Mouse (Mus musculus) kidney, embryonic 14.5 days (tissue): ENCODE results near the gene Phlpp2. TPM values are rescaled to one million over a fixed set of nuclear protein-coding genes. Genes with fewer than 3 reads are reported as not detected.

Experiments
- ATAC-seq: fragments of 200-750 bp; cut with Nextera tagmentation; 2 replicates; pipeline ENCODE4 v1.8.0; 2017; ENCODE audit warnings: moderate number of reproducible peaks, mild to moderate bottlenecking, moderate TSS enrichment, moderate library complexity; ENCODE audit not compliant: low FRiP score, low TSS enrichment
- H3K27ac ChIP-seq: fragments of 300-500 bp; sonication (generic); 2 replicates; pipeline ENCODE4 v1.5.1; 2014; ENCODE audit warnings: low read depth, mild to moderate bottlenecking, low read length, moderate library complexity, mixed read lengths
- H3K27me3 ChIP-seq: fragments of 300-500 bp; sonication (generic); 2 replicates; pipeline ENCODE4 v1.6.1; 2014; ENCODE audit warnings: mild to moderate bottlenecking, low read length; ENCODE audit not compliant: control insufficient read depth, insufficient read depth
- H3K36me3 ChIP-seq: fragments of 300-500 bp; sonication (generic); 2 replicates; pipeline ENCODE4 v1.6.1; 2014; ENCODE audit warnings: low read length, mixed read lengths; ENCODE audit not compliant: control insufficient read depth, insufficient read depth
- H3K4me1 ChIP-seq: fragments of 300-500 bp; sonication (generic); 2 replicates; pipeline ENCODE4 v1.6.1; 2014; ENCODE audit warnings: low read length, mixed read lengths; ENCODE audit not compliant: control insufficient read depth, insufficient read depth
- H3K4me2 ChIP-seq: fragments of 300-500 bp; sonication (generic); replicated peaks from 2 replicates; pipeline ENCODE4 v1.6.1; 2014; ENCODE audit warnings: low read depth, mild to moderate bottlenecking, low read length
- H3K4me3 ChIP-seq: fragments of 300-500 bp; sonication (generic); 2 replicates; pipeline ENCODE4 v1.5.1; 2014; ENCODE audit warnings: mild to moderate bottlenecking, low read length
- H3K9ac ChIP-seq: fragments of 300-500 bp; sonication (generic); 2 replicates; pipeline ENCODE4 v1.6.1; 2014; ENCODE audit warnings: low read depth, mild to moderate bottlenecking, low read length, moderate library complexity
- H3K9me3 ChIP-seq: fragments of 300-500 bp; sonication (generic); 2 replicates; pipeline ENCODE4 v1.6.1; 2016; ENCODE audit warnings: low read length; ENCODE audit not compliant: control insufficient read depth
- WGBS: fragments of 180-500 bp; shearing (Covaris S2); extraction: QIAGEN DNeasy Blood & Tissue Kit; methylation state at CpG from one replicate; pipeline ENCODE4 v1.1.7; 2014; 5-methylcytosine and 5-hydroxymethylcytosine counted together
- polyA plus RNA-seq: library from polyadenylated mRNA; unstranded; fragments of >200 nt; fragmentation: Nextera tagmentation; extraction: Ambion mirVana; gene quantifications from 2 replicates; pipeline ENCODE4 v1.2.1, GENCODE M21; 2014

Phlpp2 gene
- polyA plus RNA-seq, 1 experiment from 2014 or later = 4.3 TPM

GRCm38 (mm10) chr8:109989151-109989550 is 120.8 kb downstream of the Phlpp2 start:
- Histone ChIP-seq H3K27ac (no peak overlapping the region), H3K36me3 (no peaks in the 10 kb centered on the region), H3K27me3 (peaks cover 3% of the 10 kb centered on the region; the same call in 1 of the 2 replicates), H3K9me3 (no peaks in the 10 kb centered on the region), H3K4me2 (no peak overlapping the region), H3K4me3 (no peak overlapping the region), H3K9ac (no peak overlapping the region), H3K4me1 (no peaks in the 10 kb centered on the region)
- ATAC-seq = no peak
- WGBS = 87% methylated on average over 8 of the region's 8 CpGs

GRCm38 (mm10) chr8:109990224-109990623 is 121.9 kb downstream of the Phlpp2 start, which contains the start of gene Tat:
Gene Tat, plus strand, starts transcription at chr8:109990437.
- H3K36me3 ChIP-seq = no peaks in the 10 kb centered on the region
- 78% methylated on average over 8 of the region's 8 CpGs for WGBS
- H3K9me3 ChIP-seq = no peaks in the 10 kb centered on the region
- peaks cover 3% of the 10 kb centered on the region; the same call in 1 of the 2 replicates for H3K27me3 ChIP-seq
- H3K4me1 ChIP-seq = no peaks in the 10 kb centered on the region
- no peak for ATAC-seq
- H3K27ac ChIP-seq = no peak within 1 kb of the TSS
- no peak within 1 kb of the TSS for H3K4me3 ChIP-seq
- H3K4me2 ChIP-seq = no peak within 1 kb of the TSS
- no peak within 1 kb of the TSS for H3K9ac ChIP-seq

- Histone ChIP-seq H3K4me2 (no peak overlapping the region), H3K27me3 (peaks cover 3% of the 10 kb centered on the region; the same call in 1 of the 2 replicates), H3K9ac (no peak overlapping the region), H3K4me1 (no peaks in the 10 kb centered on the region), H3K4me3 (no peak overlapping the region), H3K9me3 (no peaks in the 10 kb centered on the region), H3K27ac (no peak overlapping the region), H3K36me3 (no peaks in the 10 kb centered on the region)
- 73% methylated on average over 5 of the region's 5 CpGs for WGBS
- ATAC-seq = no peak
These were observed 123.8 kb downstream of the Phlpp2 start for GRCm38 (mm10) chr8:109992166-109992565.

GRCm38 (mm10) chr8:109992951-109993350 is 124.6 kb downstream of the Phlpp2 start:
- H3K9me3 ChIP-seq = no peaks in the 10 kb centered on the region
- no peaks in the 10 kb centered on the region for H3K36me3 ChIP-seq
- no peak overlapping the region for H3K4me2 ChIP-seq
- no peak overlapping the region for H3K9ac ChIP-seq
- 85% methylated on average over 1 of the region's 1 CpGs for WGBS
- H3K4me1 ChIP-seq = no peaks in the 10 kb centered on the region
- no peaks in the 10 kb centered on the region for H3K27me3 ChIP-seq
- no peak overlapping the region for H3K4me3 ChIP-seq
- no peak overlapping the region for H3K27ac ChIP-seq
- ATAC-seq = no peak

Other genes starting within 250 kb of the Phlpp2 start
- gene Ist1, start 175.3 kb upstream of the Phlpp2 start, polyA plus RNA-seq = 115 and 143 TPM in 2 replicates
- gene Zfp821, start 163.0 kb upstream of the Phlpp2 start, polyA plus RNA-seq = 29.0 and 36.2 TPM in 2 replicates
- gene Atxn1l, start 130.8 kb upstream of the Phlpp2 start, polyA plus RNA-seq = 5.4 and 5.6 TPM in 2 replicates
- 25.3 and 38.8 TPM in 2 replicates for gene Ap1g1, start 90.0 kb upstream of the Phlpp2 start, polyA plus RNA-seq
- gene Marveld3, start 93.7 kb downstream of the Phlpp2 start, polyA plus RNA-seq = 2.1 and 4.0 TPM in 2 replicates
- gene Tat, start 121.9 kb downstream of the Phlpp2 start, polyA plus RNA-seq = not detected in 2 replicates
- gene Chst4, start 171.2 kb downstream of the Phlpp2 start, polyA plus RNA-seq = not detected in 2 replicates
- gene Zfp612, start 211.2 kb downstream of the Phlpp2 start, polyA plus RNA-seq = 6.9 and 7.6 TPM in 2 replicates
- not detected in 2 replicates for gene Gm21964, start 232.7 kb downstream of the Phlpp2 start, polyA plus RNA-seq
- gene Gm17720, start 234.2 kb downstream of the Phlpp2 start, polyA plus RNA-seq = not detected in 2 replicates